19 mouse cellular contexts compared by ENCODE assay signal in genomic region chr7:37246156-37246555, GRCm38 (mm10).
A peak's percentile ranks its signal among the peaks of the same experiment; 100 is the strongest.
DNase-seq lines count a peak whose midpoint lies in the region; ATAC-seq lines count a peak whose summit lies in the region.
"Had no signal": no experiment of that assay in that cellular context is flagged by ENCODE, and none has a peak within 500 bp of the region (broad histone marks: within the 10 kb centered on the region; RNA-seq: fewer than 3 reads in every experiment).

No protein-coding gene starts in this region.

- peak; percentile 74 for DNase-seq in brain, adult 2 months (ENCODE audit: low read depth, low spot score)
- DNase-seq in left cerebral cortex, adult 9 months (ENCODE audit: low spot score in 2 of 2) = peak; percentile 7 to 65
- peak; percentile 9 for DNase-seq in right cerebral cortex, postnatal 14 days
- DNase-seq in cerebellum, adult 8-10 months = no peak
- no peak for DNase-seq in heart, adult 8-10 months (ENCODE audit: low spot score)
- DNase-seq: adrenal gland, postnatal 10 days; cerebellum, adult 9-10 months; gastrocnemius, postnatal 36 days; heart, adult 2 months; heart, postnatal 36 days; kidney, adult 2 months; liver; lung, postnatal 4 days; thymus, adult 2 months; thymus, postnatal 4 days had no signal

- peak; percentile 64; the same call in 1 of the 2 replicates for ATAC-seq in frontal cortex, adult (ENCODE audit: low TSS enrichment)
- ATAC-seq in megakaryocyte-erythroid progenitor cell, adult 5-6 weeks (replicated peaks; ENCODE audit: low FRiP score, low TSS enrichment, poor library complexity, severe bottlenecking) = no peak
- ATAC-seq: forebrain, embryonic 15.5 days; midbrain, embryonic 16.5 days had no signal

Comparison
In these comparisons a context has a peak if more than half of its experiments do, and no peak if none do; other contexts are left out.
1. DNase-seq: peak in brain, adult 2 months (single experiment), left cerebral cortex, adult 9 months (2 of 2) and right cerebral cortex, postnatal 14 days (single experiment); none in cerebellum, adult 8-10 months (single experiment) and heart, adult 8-10 months (single experiment).